Mouse (Mus musculus): ENCODE data around the gene 5330417C22Rik.
A peak's percentile ranks its signal among the peaks of the same experiment; 100 is the strongest.

The 5330417C22Rik gene

GRCm38 (mm10) chr3:108466425-108466824 lies 69.9 kb downstream of the 5330417C22Rik start:
- no peak for DNase-seq (ENCODE audit: extremely low read depth, low read depth)

- no peak for DNase-seq (ENCODE audit: extremely low read depth, low read depth)
These were observed 77.5 kb downstream of the 5330417C22Rik start for GRCm38 (mm10) chr3:108458866-108459265.

GRCm38 (mm10) chr3:108458380-108458779 lies 78.0 kb downstream of the 5330417C22Rik start:
- no peak for DNase-seq (ENCODE audit: extremely low read depth, low read depth)

GRCm38 (mm10) chr3:108454172-108454571 lies 82.2 kb downstream of the 5330417C22Rik start:
- no peak for DNase-seq (ENCODE audit: extremely low read depth, low read depth)

- no peak for DNase-seq (ENCODE audit: extremely low read depth, low read depth)
These were observed 84.4 kb downstream of the 5330417C22Rik start for GRCm38 (mm10) chr3:108451969-108452368.

GRCm38 (mm10) chr3:108445366-108445705 lies 91.0 kb downstream of the 5330417C22Rik start:
- DNase-seq (ENCODE audit: extremely low read depth, low read depth): no peak

GRCm38 (mm10) chr3:108444698-108445365 lies 91.5 kb downstream of the 5330417C22Rik start, which contains the start of gene Sars:
Gene Sars (minus strand): TSS chr3:108445209.
- DNase-seq (ENCODE audit: extremely low read depth, low read depth): peak; percentile 84

- peak; percentile 85 for DNase-seq (ENCODE audit: extremely low read depth, low read depth)
These were observed 92.3 kb downstream of the 5330417C22Rik start for GRCm38 (mm10) chr3:108444029-108444428.

- DNase-seq (ENCODE audit: extremely low read depth, low read depth): no peak
These were observed 100.0 kb downstream of the 5330417C22Rik start for GRCm38 (mm10) chr3:108436380-108436714.

GRCm38 (mm10) chr3:108435701-108436379 lies 100.5 kb downstream of the 5330417C22Rik start:
- DNase-seq (ENCODE audit: extremely low read depth, low read depth): no peak

GRCm38 (mm10) chr3:108433881-108434495 lies 102.3 kb downstream of the 5330417C22Rik start:
- DNase-seq (ENCODE audit: extremely low read depth, low read depth): no peak

GRCm38 (mm10) chr3:108433188-108433880 lies 103.0 kb downstream of the 5330417C22Rik start:
- DNase-seq (ENCODE audit: extremely low read depth, low read depth): no peak

- DNase-seq (ENCODE audit: extremely low read depth, low read depth): no peak
These were observed 103.7 kb downstream of the 5330417C22Rik start for GRCm38 (mm10) chr3:108432542-108433187.

GRCm38 (mm10) chr3:108425624-108426018 lies 110.7 kb downstream of the 5330417C22Rik start:
- no peak for DNase-seq (ENCODE audit: extremely low read depth, low read depth)

GRCm38 (mm10) chr3:108424944-108425623 lies 111.3 kb downstream of the 5330417C22Rik start:
- DNase-seq (ENCODE audit: extremely low read depth, low read depth): no peak

- DNase-seq (ENCODE audit: extremely low read depth, low read depth): no peak
These were observed 112.2 kb downstream of the 5330417C22Rik start for GRCm38 (mm10) chr3:108423844-108424801.

GRCm38 (mm10) chr3:108423006-108423405 lies 113.3 kb downstream of the 5330417C22Rik start:
- DNase-seq (ENCODE audit: extremely low read depth, low read depth): no peak

GRCm38 (mm10) chr3:108415831-108416223 lies 120.5 kb downstream of the 5330417C22Rik start:
- no peak for DNase-seq (ENCODE audit: extremely low read depth, low read depth)
